Mouse (Mus musculus): ENCODE results near the gene Atoh8.
A peak's percentile ranks its signal among the peaks of the same experiment; 100 is the strongest.

The Atoh8 gene

GRCm38 (mm10) chr6:72235098-72235806 lies at the start of gene Atoh8:
TSS of gene Atoh8 (minus strand) at chr6:72235577.
- DNase-seq (ENCODE audit: low read depth, low spot score), result no peak

GRCm38 (mm10) chr6:72283914-72284313 lies 48.5 kb upstream of the Atoh8 start:
- no peak for DNase-seq (ENCODE audit: low read depth, low spot score)

- DNase-seq (ENCODE audit: low read depth, low spot score), result no peak
Observed at GRCm38 (mm10) chr6:72280410-72280998, 45.1 kb upstream of the Atoh8 start.

GRCm38 (mm10) chr6:72279505-72279904 lies 44.1 kb upstream of the Atoh8 start:
- no peak for DNase-seq (ENCODE audit: low read depth, low spot score)

GRCm38 (mm10) chr6:72278835-72279234 lies 43.5 kb upstream of the Atoh8 start:
- no peak for DNase-seq (ENCODE audit: low read depth, low spot score)

- DNase-seq (ENCODE audit: low read depth, low spot score), result no peak
Observed at GRCm38 (mm10) chr6:72277508-72278166, 42.3 kb upstream of the Atoh8 start.

GRCm38 (mm10) chr6:72276972-72277441 lies 41.6 kb upstream of the Atoh8 start:
- no peak for DNase-seq (ENCODE audit: low read depth, low spot score)

GRCm38 (mm10) chr6:72276141-72276540 lies 40.8 kb upstream of the Atoh8 start:
- no peak for DNase-seq (ENCODE audit: low read depth, low spot score)

- DNase-seq (ENCODE audit: low read depth, low spot score), result no peak
Observed at GRCm38 (mm10) chr6:72275527-72275926, 40.1 kb upstream of the Atoh8 start.

- no peak for DNase-seq (ENCODE audit: low read depth, low spot score)
Observed at GRCm38 (mm10) chr6:72273153-72273552, 37.8 kb upstream of the Atoh8 start.

GRCm38 (mm10) chr6:72272161-72272696 lies 36.9 kb upstream of the Atoh8 start:
- no peak for DNase-seq (ENCODE audit: low read depth, low spot score)

- no peak for DNase-seq (ENCODE audit: low read depth, low spot score)
Observed at GRCm38 (mm10) chr6:72270952-72271519, 35.7 kb upstream of the Atoh8 start.

- DNase-seq (ENCODE audit: low read depth, low spot score), result no peak
Observed at GRCm38 (mm10) chr6:72270258-72270657, 34.9 kb upstream of the Atoh8 start.

GRCm38 (mm10) chr6:72268149-72268847 lies 32.9 kb upstream of the Atoh8 start:
- DNase-seq (ENCODE audit: low read depth, low spot score), result no peak

- no peak for DNase-seq (ENCODE audit: low read depth, low spot score)
Observed at GRCm38 (mm10) chr6:72265664-72266063, 30.3 kb upstream of the Atoh8 start.

GRCm38 (mm10) chr6:72263679-72264265 lies 28.4 kb upstream of the Atoh8 start:
- no peak for DNase-seq (ENCODE audit: low read depth, low spot score)

- DNase-seq (ENCODE audit: low read depth, low spot score), result no peak
Observed at GRCm38 (mm10) chr6:72261683-72262320, 26.4 kb upstream of the Atoh8 start.

GRCm38 (mm10) chr6:72260981-72261682 lies 25.8 kb upstream of the Atoh8 start:
- DNase-seq (ENCODE audit: low read depth, low spot score), result peak; percentile 76

- DNase-seq (ENCODE audit: low read depth, low spot score), result no peak
Observed at GRCm38 (mm10) chr6:72259474-72259873, 24.1 kb upstream of the Atoh8 start.

GRCm38 (mm10) chr6:72255294-72255693 lies 19.9 kb upstream of the Atoh8 start:
- DNase-seq (ENCODE audit: low read depth, low spot score), result no peak

Data from WW6 (cell line).